Mouse (Mus musculus) limb, embryonic 10.5 days (tissue): ENCODE data around the gene Tbc1d5. TPM values are rescaled to one million over a fixed set of nuclear protein-coding genes. Genes with fewer than 3 reads are reported as not detected.

ENCODE experiments used
- DNase-seq: peaks from one replicate; pipeline ENCODE4 v3.0.0-alpha.2; 2017; ENCODE audit warnings: low spot score
- H3K27ac ChIP-seq: fragments of 300-500 bp; sonication (generic); 2 replicates; pipeline ENCODE4 v1.5.1; 2016; ENCODE audit warnings: mild to moderate bottlenecking
- H3K27me3 ChIP-seq: fragments of 300-500 bp; sonication (generic); 2 replicates; pipeline ENCODE4 v1.6.1; 2016; ENCODE audit warnings: low read depth, mild to moderate bottlenecking; ENCODE audit not compliant: poor library complexity, severe bottlenecking
- H3K36me3 ChIP-seq: fragments of 300-500 bp; sonication (generic); 2 replicates; pipeline ENCODE4 v1.6.1; 2016; ENCODE audit warnings: mild to moderate bottlenecking, moderate library complexity
- H3K4me1 ChIP-seq: fragments of 300-500 bp; sonication (generic); 2 replicates; pipeline ENCODE4 v1.6.1; 2016
- H3K4me3 ChIP-seq: fragments of 300-500 bp; sonication (generic); 2 replicates; pipeline ENCODE4 v1.5.1; 2016; ENCODE audit warnings: mild to moderate bottlenecking, moderate library complexity
- H3K9me3 ChIP-seq: fragments of 300-500 bp; sonication (generic); replicated peaks from 2 replicates; pipeline ENCODE4 v1.6.1; 2016; ENCODE audit warnings: mild to moderate bottlenecking
- WGBS: fragments of 180-500 bp; shearing (Covaris S2); methylation state at CpG from one replicate; pipeline ENCODE4 v1.1.7; 2016; 5-methylcytosine and 5-hydroxymethylcytosine counted together
- polyA plus RNA-seq: library from polyadenylated mRNA; unstranded; fragments of >200 nt; fragmentation: Nextera tagmentation; extraction: Ambion mirVana; gene quantifications from 2 replicates; pipeline ENCODE4 v1.2.1, GENCODE M21; 2016

The Tbc1d5 gene
- polyA plus RNA-seq, 1 experiment from 2014 or later, result 11.3 TPM

- H3K36me3 ChIP-seq, result no peaks in the 10 kb centered on the region
- H3K27me3 ChIP-seq, result no peaks in the 10 kb centered on the region
- H3K27ac ChIP-seq, result no peak overlapping the region
- no peak overlapping the region for H3K4me3 ChIP-seq
- peaks cover 11% of the 10 kb centered on the region for H3K4me1 ChIP-seq
- no peak for DNase-seq
- no peaks in the 10 kb centered on the region for H3K9me3 ChIP-seq
- WGBS, result 73% methylated on average over 6 of the region's 6 CpGs
These were observed 270.4 kb downstream of the Tbc1d5 start for GRCm38 (mm10) chr17:50908568-50909335.

DNA sequence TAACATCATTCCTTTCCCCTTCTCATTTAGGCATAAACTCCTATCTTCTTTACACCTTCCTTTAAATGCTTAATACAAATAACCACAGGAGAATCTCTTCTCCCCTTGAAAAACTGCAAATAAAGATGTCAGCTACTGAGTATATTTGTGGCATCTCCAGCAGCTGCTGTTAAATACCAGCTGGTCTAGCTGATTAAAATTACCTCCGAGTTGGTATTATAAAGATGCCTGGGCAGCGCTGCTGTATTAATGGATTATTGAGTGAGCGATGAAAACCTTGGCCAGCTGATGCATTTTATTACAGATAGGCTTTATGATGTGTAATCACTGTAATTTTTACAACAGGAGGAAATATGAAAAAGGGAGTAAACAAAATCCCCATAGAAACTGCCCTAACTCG, 271.0 kb downstream of the Tbc1d5 start:
- Histone ChIP-seq H3K36me3 (no peaks in the 10 kb centered on the region), H3K27me3 (no peaks in the 10 kb centered on the region)
- WGBS, result 90% methylated on average over 4 of the region's 4 CpGs

GRCm38 (mm10) chr17:50906630-50907029, 272.5 kb downstream of the Tbc1d5 start:
- Histone ChIP-seq H3K27me3 (no peaks in the 10 kb centered on the region), H3K27ac (no peak overlapping the region), H3K9me3 (no peaks in the 10 kb centered on the region), H3K4me3 (no peak overlapping the region), H3K36me3 (no peaks in the 10 kb centered on the region), H3K4me1 (peaks cover 11% of the 10 kb centered on the region)
- WGBS, result 70% methylated on average over 1 of the region's 1 CpGs
- DNase-seq, result no peak

More for the DNA sequence above, 271.0 kb downstream of the Tbc1d5 start:
- peaks cover 11% of the 10 kb centered on the region for H3K4me1 ChIP-seq
- DNase-seq, result no peak
- no peak overlapping the region for H3K27ac ChIP-seq
- no peak overlapping the region for H3K4me3 ChIP-seq
- no peaks in the 10 kb centered on the region for H3K9me3 ChIP-seq

- no peaks in the 10 kb centered on the region for H3K9me3 ChIP-seq
- H3K36me3 ChIP-seq, result no peaks in the 10 kb centered on the region
- no peak overlapping the region for H3K4me3 ChIP-seq
- H3K27ac ChIP-seq, result no peak overlapping the region
- WGBS, result 74% methylated on average over 3 of the region's 3 CpGs
- H3K4me1 ChIP-seq, result peaks cover 11% of the 10 kb centered on the region
- no peak for DNase-seq
- no peaks in the 10 kb centered on the region for H3K27me3 ChIP-seq
These were observed 274.7 kb downstream of the Tbc1d5 start for GRCm38 (mm10) chr17:50904463-50904862.

- Histone ChIP-seq H3K9me3 (no peaks in the 10 kb centered on the region), H3K4me1 (no peaks in the 10 kb centered on the region), H3K27me3 (no peaks in the 10 kb centered on the region), H3K4me3 (no peak overlapping the region), H3K36me3 (no peaks in the 10 kb centered on the region), H3K27ac (no peak overlapping the region)
- 85% methylated on average over 7 of the region's 7 CpGs for WGBS
- DNase-seq, result no peak
These were observed 281.3 kb downstream of the Tbc1d5 start for GRCm38 (mm10) chr17:50897867-50898266.

GRCm38 (mm10) chr17:50889475-50889874, 289.7 kb downstream of the Tbc1d5 start:
- no peak overlapping the region for H3K27ac ChIP-seq
- 98% methylated on average over 1 of the region's 1 CpGs for WGBS
- no peak for DNase-seq

GRCm38 (mm10) chr17:50879910-50880309, 299.2 kb downstream of the Tbc1d5 start:
- no peak overlapping the region for H3K27ac ChIP-seq
- WGBS, result 92% methylated on average over 4 of the region's 4 CpGs
- DNase-seq, result no peak
- no peaks in the 10 kb centered on the region for H3K9me3 ChIP-seq
- H3K36me3 ChIP-seq, result no peaks in the 10 kb centered on the region
- H3K4me3 ChIP-seq, result no peak overlapping the region
- H3K27me3 ChIP-seq, result no peaks in the 10 kb centered on the region
- H3K4me1 ChIP-seq, result no peaks in the 10 kb centered on the region

More at GRCm38 (mm10) chr17:50889475-50889874, 289.7 kb downstream of the Tbc1d5 start:
- no peaks in the 10 kb centered on the region for H3K4me1 ChIP-seq
- no peaks in the 10 kb centered on the region for H3K9me3 ChIP-seq
- no peaks in the 10 kb centered on the region for H3K36me3 ChIP-seq
- no peaks in the 10 kb centered on the region for H3K27me3 ChIP-seq
- no peak overlapping the region for H3K4me3 ChIP-seq

- Histone ChIP-seq H3K4me1 (no peaks in the 10 kb centered on the region), H3K27ac (no peak overlapping the region), H3K9me3 (no peaks in the 10 kb centered on the region), H3K27me3 (no peaks in the 10 kb centered on the region), H3K36me3 (no peaks in the 10 kb centered on the region), H3K4me3 (no peak overlapping the region)
- WGBS, result 87% methylated on average over 5 of the region's 5 CpGs
- no peak for DNase-seq
These were observed 302.7 kb downstream of the Tbc1d5 start for GRCm38 (mm10) chr17:50876451-50876850.

DNA sequence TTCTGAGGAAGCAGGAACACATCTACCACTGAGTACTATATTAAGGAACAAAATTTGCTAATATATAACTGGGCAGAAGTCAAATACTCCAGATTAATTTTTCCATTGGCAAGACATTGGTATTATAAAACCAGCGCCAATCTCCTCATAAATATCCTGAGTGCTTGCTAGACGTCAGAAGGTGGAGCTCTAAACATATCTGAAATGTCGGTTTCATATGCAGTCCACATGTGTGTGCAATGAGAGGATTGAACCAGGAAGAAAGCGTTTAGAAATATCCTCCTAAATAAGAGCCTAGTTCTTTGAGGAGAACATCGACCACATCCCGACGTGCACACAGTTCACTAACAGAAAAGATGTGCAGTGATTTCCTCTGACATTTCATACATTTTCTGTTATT, 305.1 kb downstream of the Tbc1d5 start:
- 86% methylated on average over 7 of the region's 7 CpGs for WGBS

GRCm38 (mm10) chr17:50872600-50872999, 306.6 kb downstream of the Tbc1d5 start:
- no peak overlapping the region for H3K4me3 ChIP-seq
- H3K27me3 ChIP-seq, result no peaks in the 10 kb centered on the region
- no peaks in the 10 kb centered on the region for H3K4me1 ChIP-seq
- no peaks in the 10 kb centered on the region for H3K36me3 ChIP-seq
- WGBS, result 94% methylated on average over 4 of the region's 4 CpGs
- H3K9me3 ChIP-seq, result no peaks in the 10 kb centered on the region
- no peak overlapping the region for H3K27ac ChIP-seq
- DNase-seq, result no peak

More for the DNA sequence above, 305.1 kb downstream of the Tbc1d5 start:
- no peaks in the 10 kb centered on the region for H3K27me3 ChIP-seq
- no peak for DNase-seq
- H3K4me1 ChIP-seq, result no peaks in the 10 kb centered on the region
- H3K4me3 ChIP-seq, result no peak overlapping the region
- H3K27ac ChIP-seq, result no peak overlapping the region
- no peaks in the 10 kb centered on the region for H3K9me3 ChIP-seq
- H3K36me3 ChIP-seq, result no peaks in the 10 kb centered on the region

- H3K27ac ChIP-seq, result no peak overlapping the region
- no peaks in the 10 kb centered on the region for H3K4me1 ChIP-seq
- 95% methylated on average over 3 of the region's 3 CpGs for WGBS
- no peak for DNase-seq
- H3K36me3 ChIP-seq, result no peaks in the 10 kb centered on the region
- H3K9me3 ChIP-seq, result no peaks in the 10 kb centered on the region
- no peak overlapping the region for H3K4me3 ChIP-seq
- H3K27me3 ChIP-seq, result no peaks in the 10 kb centered on the region
These were observed 311.9 kb downstream of the Tbc1d5 start for GRCm38 (mm10) chr17:50867297-50867696.

- Histone ChIP-seq H3K9me3 (no peaks in the 10 kb centered on the region), H3K27me3 (no peaks in the 10 kb centered on the region), H3K27ac (no peak overlapping the region), H3K36me3 (no peaks in the 10 kb centered on the region), H3K4me3 (no peak overlapping the region), H3K4me1 (no peaks in the 10 kb centered on the region)
- DNase-seq, result no peak
- 89% methylated on average over 1 of the region's 1 CpGs for WGBS
These were observed 314.4 kb downstream of the Tbc1d5 start for GRCm38 (mm10) chr17:50864781-50865180.

- WGBS, result 8% methylated on average over 3 of the region's 3 CpGs
- Histone ChIP-seq H3K9me3 (no peaks in the 10 kb centered on the region), H3K4me1 (peaks cover 6% of the 10 kb centered on the region), H3K27ac (no peak overlapping the region), H3K4me3 (no peak overlapping the region), H3K27me3 (no peaks in the 10 kb centered on the region), H3K36me3 (no peaks in the 10 kb centered on the region)
- DNase-seq, result no peak
These were observed 325.9 kb downstream of the Tbc1d5 start for GRCm38 (mm10) chr17:50853220-50853619.

DNA sequence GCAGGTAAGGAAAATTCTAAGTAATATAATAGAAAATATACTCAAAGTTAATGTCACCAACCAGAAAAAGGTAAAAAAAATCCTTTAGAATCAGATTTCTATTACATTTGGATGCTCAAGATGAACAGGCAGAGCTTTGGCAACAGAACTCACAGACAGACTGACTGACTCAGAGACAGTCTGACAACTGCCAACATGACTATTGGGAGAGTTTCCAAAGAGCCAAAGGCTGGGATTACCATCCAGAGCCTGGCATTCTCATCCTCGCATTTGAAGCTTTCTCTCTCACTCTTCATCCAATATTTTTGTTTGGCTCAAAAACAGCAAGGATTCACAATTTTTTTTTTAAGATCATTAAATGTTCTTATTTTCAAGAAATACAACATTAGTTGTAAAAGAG, 327.8 kb downstream of the Tbc1d5 start:
- H3K4me1 ChIP-seq, result peaks cover 6% of the 10 kb centered on the region
- WGBS, result 87% methylated on average over 1 of the region's 1 CpGs
- H3K4me3 ChIP-seq, result no peak overlapping the region
- no peaks in the 10 kb centered on the region for H3K36me3 ChIP-seq
- H3K27ac ChIP-seq, result no peak overlapping the region
- H3K9me3 ChIP-seq, result no peaks in the 10 kb centered on the region
- no peaks in the 10 kb centered on the region for H3K27me3 ChIP-seq
- no peak for DNase-seq
